Mouse (Mus musculus) neural tube, embryonic 13.5 days (tissue): ENCODE results near the gene BC034090. TPM values are rescaled to one million over a fixed set of nuclear protein-coding genes. Genes with fewer than 3 reads are reported as not detected.
A peak's percentile ranks its signal among the peaks of the same experiment; 100 is the strongest.
"Not testable (repeated sequence)": the region's sequence is repeated elsewhere in the genome, so short reads cannot be mapped to it uniquely, and the experiment has no call there.

Experiments used
- ATAC-seq: fragments of 200-750 bp; cut with Nextera tagmentation; 2 replicates; pipeline ENCODE4 v1.8.0; 2017; ENCODE audit warnings: low read depth, mild to moderate bottlenecking, moderate TSS enrichment, moderate library complexity
- H3K27ac ChIP-seq: fragments of 300-500 bp; sonication (generic); replicated peaks from 2 replicates; pipeline ENCODE4 v1.5.1; 2015; ENCODE audit warnings: moderate library complexity, mild to moderate bottlenecking, inconsistent platforms
- H3K27me3 ChIP-seq: fragments of 300-500 bp; sonication (generic); 2 replicates; pipeline ENCODE4 v1.6.1; 2015; ENCODE audit warnings: mild to moderate bottlenecking, inconsistent platforms
- H3K36me3 ChIP-seq: fragments of 300-500 bp; sonication (generic); 2 replicates; pipeline ENCODE4 v1.6.1; 2015; ENCODE audit warnings: mild to moderate bottlenecking, inconsistent platforms
- H3K4me1 ChIP-seq: fragments of 300-500 bp; sonication (generic); replicated peaks from 2 replicates; pipeline ENCODE4 v1.6.1; 2015; ENCODE audit warnings: inconsistent platforms
- H3K4me2 ChIP-seq: fragments of 300-500 bp; sonication (generic); 2 replicates; pipeline ENCODE4 v1.6.1; 2015; ENCODE audit warnings: inconsistent platforms, mild to moderate bottlenecking, moderate library complexity
- H3K4me3 ChIP-seq: fragments of 300-500 bp; sonication (generic); 2 replicates; pipeline ENCODE4 v1.5.1; 2015; ENCODE audit warnings: mild to moderate bottlenecking, inconsistent platforms
- H3K9ac ChIP-seq: fragments of 300-500 bp; sonication (generic); 2 replicates; pipeline ENCODE4 v1.6.1; 2015; ENCODE audit warnings: moderate library complexity, mild to moderate bottlenecking, inconsistent platforms
- H3K9me3 ChIP-seq: fragments of 300-500 bp; sonication (generic); 2 replicates; pipeline ENCODE4 v1.6.1; 2016; ENCODE audit warnings: inconsistent platforms
- WGBS: fragments of 180-500 bp; shearing (Covaris S2); methylation state at CpG from one replicate; pipeline ENCODE4 v1.1.7; 2015; 5-methylcytosine and 5-hydroxymethylcytosine counted together
- polyA plus RNA-seq: library from polyadenylated mRNA; unstranded; fragments of >200 nt; fragmentation: Nextera tagmentation; extraction: Ambion mirVana; gene quantifications from 2 replicates; pipeline ENCODE4 v1.2.1, GENCODE M21; 2015

The BC034090 gene
- 3.5 and 6.4 TPM in 2 replicates for polyA plus RNA-seq

GRCm38 (mm10) chr1:155243797-155244770, at the start of gene BC034090:
Gene BC034090 (minus strand): TSS chr1:155244444.
- H3K27ac ChIP-seq: peak within 1 kb of the TSS; percentile 34; the same call in 1 of the 2 replicates
- WGBS: 2% methylated on average over 81 of the region's 85 CpGs
- H3K36me3 ChIP-seq: no peaks in the 10 kb centered on the region
- H3K4me2 ChIP-seq: peak within 1 kb of the TSS; percentile 73
- H3K9me3 ChIP-seq: no peaks in the 10 kb centered on the region
- H3K4me1 ChIP-seq: peaks cover 20% of the 10 kb centered on the region
- ATAC-seq: peak; percentile 67
- peak within 1 kb of the TSS; percentile 47 for H3K4me3 ChIP-seq
- peak within 1 kb of the TSS; percentile 77 for H3K9ac ChIP-seq
- peaks cover 25% of the 10 kb centered on the region for H3K27me3 ChIP-seq

DNA sequence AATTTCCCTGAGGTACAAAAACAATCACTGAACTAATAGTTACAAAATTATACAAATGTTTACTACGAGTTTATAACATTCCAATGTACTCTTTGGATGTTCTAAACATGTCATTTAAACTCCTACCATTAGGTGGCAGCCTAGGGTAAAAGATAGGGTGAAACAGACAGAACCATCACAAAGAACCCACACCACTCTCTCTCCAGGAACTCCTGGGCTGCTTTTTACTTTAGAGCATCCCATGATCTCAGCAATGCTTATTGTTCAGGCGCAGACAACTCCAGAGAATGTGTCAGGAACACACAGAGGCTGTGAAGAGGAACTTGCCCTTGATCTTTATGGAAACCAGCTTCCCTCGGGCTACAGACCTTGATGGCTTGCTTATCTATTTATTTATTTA, 49.2 kb upstream of the BC034090 start:
- 8% methylated on average over 3 of the region's 3 CpGs for WGBS
- ATAC-seq: peak; percentile 84
- Histone ChIP-seq H3K27ac (no peak overlapping the region), H3K4me2 (no peak overlapping the region), H3K4me1 (0 out of 2 replicates have a peak, but pooled peaks cover 4% of the 10 kb centered on the region), H3K4me3 (no peak overlapping the region), H3K27me3 (no peaks in the 10 kb centered on the region), H3K36me3 (peaks cover 31% of the 10 kb centered on the region), H3K9ac (no peak overlapping the region), H3K9me3 (no peaks in the 10 kb centered on the region)

GRCm38 (mm10) chr1:155289411-155289810, 45.2 kb upstream of the BC034090 start:
- Histone ChIP-seq H3K4me1 (0 out of 2 replicates have a peak, but pooled peaks cover 4% of the 10 kb centered on the region), H3K9me3 (no peaks in the 10 kb centered on the region), H3K9ac (no peak overlapping the region), H3K27ac (no peak overlapping the region), H3K27me3 (no peaks in the 10 kb centered on the region), H3K4me3 (no peak overlapping the region), H3K36me3 (peaks cover 65% of the 10 kb centered on the region), H3K4me2 (no peak overlapping the region)
- WGBS: 97% methylated on average over 1 of the region's 1 CpGs
- no peak for ATAC-seq

DNA sequence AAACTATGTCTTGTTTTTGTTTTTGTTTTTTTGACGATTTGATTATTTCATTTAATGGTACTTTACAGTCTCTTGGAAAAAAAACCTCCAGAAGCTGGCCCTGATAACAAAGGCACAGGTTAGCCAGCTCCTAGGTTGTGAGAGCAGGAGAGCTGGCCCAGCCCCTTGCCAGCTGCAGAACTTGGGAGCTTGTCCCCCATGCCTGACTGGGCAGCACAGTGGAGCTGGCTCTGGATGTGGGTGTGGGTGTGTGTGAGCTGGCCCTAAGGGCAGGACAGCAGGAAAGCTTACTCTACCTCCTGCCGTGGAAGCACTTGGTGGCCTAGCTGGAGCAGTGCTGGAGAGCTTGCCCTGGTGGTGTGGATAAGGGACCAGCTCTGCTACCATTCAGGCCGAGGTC, 43.8 kb upstream of the BC034090 start:
- Histone ChIP-seq H3K36me3 (peaks cover 76% of the 10 kb centered on the region), H3K9ac (no peak overlapping the region), H3K4me3 (no peak overlapping the region), H3K9me3 (no peaks in the 10 kb centered on the region), H3K27me3 (no peaks in the 10 kb centered on the region), H3K4me1 (no peaks in the 10 kb centered on the region), H3K4me2 (no peak overlapping the region), H3K27ac (no peak overlapping the region)
- 88% methylated on average over 3 of the region's 3 CpGs for WGBS
- ATAC-seq: no peak

DNA sequence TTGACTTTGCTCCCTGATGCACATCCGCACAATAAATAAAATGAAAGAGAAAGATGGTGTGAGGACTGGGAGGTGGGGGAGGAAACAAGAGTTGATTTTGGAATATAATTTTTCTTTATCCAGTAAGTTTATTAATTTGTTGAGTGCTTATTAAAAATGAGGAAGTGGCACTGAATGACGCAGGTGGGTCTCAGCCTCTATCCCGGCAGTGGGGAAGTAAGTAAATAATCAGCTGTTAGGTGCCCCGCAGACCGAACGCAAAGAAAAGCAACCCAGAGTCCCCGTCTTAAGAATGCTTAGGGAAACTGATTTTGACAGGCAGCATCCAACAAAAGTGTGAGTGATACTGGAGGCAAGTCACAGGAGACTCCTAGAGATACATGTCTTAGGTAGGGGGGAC, 39.6 kb upstream of the BC034090 start:
- no peaks in the 10 kb centered on the region for H3K27me3 ChIP-seq
- H3K4me2 ChIP-seq: no peak overlapping the region
- H3K36me3 ChIP-seq: peaks cover 78% of the 10 kb centered on the region
- WGBS: 92% methylated on average over 7 of the region's 7 CpGs
- ATAC-seq: no peak
- no peak overlapping the region for H3K9ac ChIP-seq
- H3K4me1 ChIP-seq: no peaks in the 10 kb centered on the region
- no peaks in the 10 kb centered on the region for H3K9me3 ChIP-seq
- no peak overlapping the region for H3K4me3 ChIP-seq
- H3K27ac ChIP-seq: no peak overlapping the region

DNA sequence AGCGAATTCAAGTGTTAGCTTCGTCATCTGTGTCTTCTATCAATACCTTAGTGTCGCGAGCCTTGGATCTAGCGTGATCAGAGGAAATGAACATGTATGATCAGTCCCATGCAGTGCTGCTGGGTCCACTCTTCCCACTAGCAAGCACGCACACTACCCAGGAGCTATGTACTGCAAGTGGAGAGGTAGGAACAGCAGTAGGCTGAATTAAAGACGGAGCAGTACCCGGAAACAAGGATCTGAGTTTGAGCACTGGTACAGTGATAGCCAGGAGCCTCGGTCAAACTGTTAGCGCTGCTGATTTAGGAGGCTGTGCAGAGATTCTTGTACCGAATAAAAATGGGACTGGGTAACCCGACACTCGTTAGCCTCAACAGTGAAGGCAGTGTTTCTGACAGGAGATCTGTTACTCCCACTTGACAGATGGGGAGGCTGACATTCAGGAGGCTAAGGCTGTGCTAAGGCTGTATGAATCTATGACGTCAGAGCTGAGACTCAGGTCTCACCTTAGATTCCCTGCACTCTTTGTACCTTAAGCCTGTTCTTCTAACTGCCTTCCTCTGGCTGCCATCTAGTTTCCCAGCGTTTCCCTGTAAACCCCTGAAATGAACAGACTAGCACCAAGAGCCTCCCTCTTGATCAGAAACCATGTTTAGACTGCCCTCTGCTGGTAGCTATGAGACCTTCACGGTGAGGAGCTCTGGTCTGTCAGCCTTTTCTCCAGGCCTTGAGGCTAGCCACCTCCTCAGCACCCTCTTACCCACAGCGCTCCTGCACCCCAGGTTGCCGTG, 37.0 kb upstream of the BC034090 start:
- Histone ChIP-seq H3K27ac (no peak overlapping the region), H3K9me3 (no peaks in the 10 kb centered on the region), H3K4me1 (no peaks in the 10 kb centered on the region), H3K4me2 (no peak overlapping the region), H3K4me3 (no peak overlapping the region), H3K9ac (0 out of 2 replicates have a peak overlapping the region, but pooled peaks have one; percentile 8), H3K27me3 (no peaks in the 10 kb centered on the region), H3K36me3 (peaks cover 61% of the 10 kb centered on the region)
- 58% methylated on average over 18 of the region's 18 CpGs for WGBS
- ATAC-seq: peak; percentile 94

DNA sequence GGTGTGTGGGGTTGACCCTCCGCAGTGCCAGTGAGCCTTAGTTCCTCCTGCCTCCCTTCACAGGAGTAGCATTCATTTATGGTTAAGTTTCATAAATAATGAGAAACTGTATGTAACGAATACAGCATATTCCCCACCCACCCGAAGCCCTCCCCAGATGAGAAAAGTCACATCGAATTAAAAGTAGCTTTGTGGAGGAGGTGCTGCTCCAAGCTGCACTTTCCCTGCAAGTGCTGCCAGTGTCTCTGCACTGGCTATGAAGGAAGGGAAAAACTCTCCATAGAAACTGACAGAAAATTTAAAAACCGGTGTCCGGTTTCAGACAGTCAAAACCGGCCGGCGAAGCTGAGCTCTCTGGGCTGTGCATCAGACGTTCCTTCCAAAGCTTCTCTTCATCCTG, 36.1 kb upstream of the BC034090 start:
- Histone ChIP-seq H3K36me3 (peaks cover 53% of the 10 kb centered on the region), H3K27me3 (no peaks in the 10 kb centered on the region), H3K27ac (no peak overlapping the region), H3K4me3 (no peak overlapping the region), H3K9ac (no peak overlapping the region), H3K9me3 (no peaks in the 10 kb centered on the region), H3K4me1 (no peaks in the 10 kb centered on the region), H3K4me2 (no peak overlapping the region)
- 78% methylated on average over 10 of the region's 10 CpGs for WGBS
- no peak for ATAC-seq

DNA sequence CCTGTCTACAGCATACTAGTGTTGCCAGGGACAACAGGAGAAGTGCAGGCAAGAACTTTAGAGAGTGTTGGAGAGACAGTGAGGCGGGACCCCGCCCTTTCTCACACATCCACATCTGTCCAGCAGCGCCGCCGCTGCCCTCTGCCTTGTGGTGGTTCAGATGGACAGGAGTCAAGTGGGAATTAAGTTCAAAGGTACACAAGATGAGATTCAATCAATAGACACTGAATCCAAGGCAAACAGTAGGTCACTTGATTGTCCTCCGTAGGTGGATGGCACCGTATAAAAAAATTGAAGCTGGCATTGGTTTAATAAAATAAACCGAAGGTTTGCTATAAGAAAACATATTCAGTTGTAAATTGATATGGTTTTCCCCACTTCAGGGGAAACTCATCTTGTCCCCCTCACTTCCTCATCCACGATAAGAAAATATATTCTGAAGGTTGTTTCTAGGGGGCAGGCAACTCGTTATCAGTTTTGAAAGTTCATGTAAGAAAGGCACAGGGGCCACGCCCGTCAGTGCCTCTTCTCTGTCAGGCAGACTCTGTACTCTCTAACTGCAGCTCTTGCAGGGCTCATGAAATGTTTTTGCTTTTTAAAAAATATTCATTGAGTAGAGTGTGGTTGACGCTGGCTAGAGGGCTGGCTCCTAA, 32.3 kb upstream of the BC034090 start:
- Histone ChIP-seq H3K36me3 (peaks cover 20% of the 10 kb centered on the region), H3K9ac (no peak overlapping the region), H3K9me3 (no peaks in the 10 kb centered on the region), H3K27ac (no peak overlapping the region), H3K4me3 (no peak overlapping the region), H3K4me1 (no peaks in the 10 kb centered on the region), H3K27me3 (no peaks in the 10 kb centered on the region), H3K4me2 (no peak overlapping the region)
- WGBS: 78% methylated on average over 13 of the region's 13 CpGs
- ATAC-seq: no peak

DNA sequence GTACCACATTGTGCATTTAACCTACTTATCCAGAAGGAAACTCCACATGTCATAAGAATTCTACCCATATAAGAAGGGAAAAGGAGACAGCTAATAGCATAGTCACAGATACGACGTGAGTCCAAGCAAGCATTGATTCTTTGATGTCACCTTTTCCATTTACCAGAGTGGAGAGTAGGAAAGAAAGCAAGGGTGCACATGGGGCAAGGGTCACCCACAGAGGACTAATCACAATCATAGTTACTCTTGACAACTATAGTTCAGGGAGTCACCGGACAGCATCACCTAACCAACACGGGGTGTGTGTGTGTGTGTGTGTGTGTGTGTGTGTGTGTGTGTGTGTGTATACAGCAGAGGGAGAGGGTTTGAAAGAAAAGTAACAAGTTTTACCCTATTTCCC, 31.5 kb upstream of the BC034090 start:
- Histone ChIP-seq H3K4me1 (no peaks in the 10 kb centered on the region), H3K27ac (no peak overlapping the region), H3K9me3 (no peaks in the 10 kb centered on the region), H3K27me3 (no peaks in the 10 kb centered on the region), H3K36me3 (peaks cover 18% of the 10 kb centered on the region), H3K4me2 (no peak overlapping the region), H3K9ac (no peak overlapping the region), H3K4me3 (no peak overlapping the region)
- WGBS: 83% methylated on average over 4 of the region's 4 CpGs
- ATAC-seq: no peak

DNA sequence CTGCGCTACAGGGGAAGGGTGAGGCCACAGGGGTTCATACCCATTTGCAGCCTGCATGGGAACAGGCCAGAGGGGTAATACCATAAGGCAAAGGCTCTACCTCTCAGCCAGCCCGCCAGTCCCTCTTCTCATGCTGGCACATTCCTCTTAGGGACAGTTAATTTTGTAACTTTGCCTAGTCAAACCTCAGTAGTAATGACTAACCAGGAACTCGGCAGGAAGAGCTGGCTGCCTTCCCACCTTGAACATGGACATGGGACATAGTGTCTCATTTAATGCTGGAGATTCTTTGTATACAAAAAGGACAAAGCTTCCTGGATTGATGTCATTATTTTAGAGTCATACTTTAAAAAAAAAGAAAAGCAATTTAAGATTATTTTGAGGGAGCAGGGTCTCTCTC, 30.7 kb upstream of the BC034090 start:
- H3K27ac ChIP-seq: no peak overlapping the region
- H3K9me3 ChIP-seq: no peaks in the 10 kb centered on the region
- H3K9ac ChIP-seq: no peak overlapping the region
- H3K36me3 ChIP-seq: peaks cover 11% of the 10 kb centered on the region
- H3K27me3 ChIP-seq: no peaks in the 10 kb centered on the region
- WGBS: 77% methylated on average over 3 of the region's 3 CpGs
- no peak overlapping the region for H3K4me3 ChIP-seq
- no peak for ATAC-seq
- no peak overlapping the region for H3K4me2 ChIP-seq
- H3K4me1 ChIP-seq: no peaks in the 10 kb centered on the region

- no peaks in the 10 kb centered on the region for H3K4me1 ChIP-seq
- H3K27ac ChIP-seq: no peak overlapping the region
- no peaks in the 10 kb centered on the region for H3K27me3 ChIP-seq
Measured at GRCm38 (mm10) chr1:155272953-155273352, 28.7 kb upstream of the BC034090 start.

DNA sequence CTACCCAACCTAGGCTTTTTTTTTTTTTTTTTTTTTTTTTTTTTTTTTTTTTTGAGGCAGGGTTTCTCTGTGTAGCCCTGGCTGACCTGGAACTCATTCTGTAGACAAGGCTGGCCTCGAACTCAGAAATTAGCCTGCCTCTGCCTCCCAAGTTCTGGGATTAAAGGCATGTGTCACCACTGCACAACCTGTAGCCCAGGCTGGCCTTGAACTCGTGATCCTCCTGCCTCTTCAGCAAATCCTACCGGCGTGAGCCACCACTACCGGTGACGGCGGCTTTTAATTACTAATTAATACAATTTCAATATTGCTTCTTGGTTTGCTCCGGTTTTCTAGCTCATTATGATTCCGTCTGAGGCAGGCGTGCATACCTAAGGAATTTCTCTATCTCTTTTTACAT, 18.3 kb upstream of the BC034090 start:
- not testable (repeated sequence) for H3K4me2 ChIP-seq, H3K4me1 ChIP-seq, H3K9ac ChIP-seq, ATAC-seq, H3K4me3 ChIP-seq, H3K27me3 ChIP-seq, H3K36me3 ChIP-seq, H3K27ac ChIP-seq, H3K9me3 ChIP-seq
- 94% methylated on average over 10 of the region's 10 CpGs for WGBS

More at GRCm38 (mm10) chr1:155272953-155273352, 28.7 kb upstream of the BC034090 start:
- WGBS: 93% methylated on average over 4 of the region's 4 CpGs
- no peak for ATAC-seq
- Histone ChIP-seq H3K4me3 (no peak overlapping the region), H3K9ac (no peak overlapping the region), H3K36me3 (no peaks in the 10 kb centered on the region), H3K9me3 (no peaks in the 10 kb centered on the region), H3K4me2 (no peak overlapping the region)
